Mouse (Mus musculus) cerebellum, adult 2 months (tissue): ENCODE results near the gene Rab3a.

Experiments used
- CTCF ChIP-seq: fragments of 200-500 bp; IDR thresholded peaks from 2 replicates; pipeline ENCODE4 v1.5.1; 2011; ENCODE audit warnings: low read depth, mild to moderate bottlenecking, control low read depth, low read length, moderate library complexity, borderline replicate concordance; ENCODE audit not compliant: insufficient read depth
- POLR2A ChIP-seq: fragments of 200-500 bp; IDR thresholded peaks from 2 replicates; pipeline ENCODE4 v1.6.1; 2011; ENCODE audit warnings: low read length, control low read depth, borderline replicate concordance; ENCODE audit not compliant: insufficient read depth

DNA sequence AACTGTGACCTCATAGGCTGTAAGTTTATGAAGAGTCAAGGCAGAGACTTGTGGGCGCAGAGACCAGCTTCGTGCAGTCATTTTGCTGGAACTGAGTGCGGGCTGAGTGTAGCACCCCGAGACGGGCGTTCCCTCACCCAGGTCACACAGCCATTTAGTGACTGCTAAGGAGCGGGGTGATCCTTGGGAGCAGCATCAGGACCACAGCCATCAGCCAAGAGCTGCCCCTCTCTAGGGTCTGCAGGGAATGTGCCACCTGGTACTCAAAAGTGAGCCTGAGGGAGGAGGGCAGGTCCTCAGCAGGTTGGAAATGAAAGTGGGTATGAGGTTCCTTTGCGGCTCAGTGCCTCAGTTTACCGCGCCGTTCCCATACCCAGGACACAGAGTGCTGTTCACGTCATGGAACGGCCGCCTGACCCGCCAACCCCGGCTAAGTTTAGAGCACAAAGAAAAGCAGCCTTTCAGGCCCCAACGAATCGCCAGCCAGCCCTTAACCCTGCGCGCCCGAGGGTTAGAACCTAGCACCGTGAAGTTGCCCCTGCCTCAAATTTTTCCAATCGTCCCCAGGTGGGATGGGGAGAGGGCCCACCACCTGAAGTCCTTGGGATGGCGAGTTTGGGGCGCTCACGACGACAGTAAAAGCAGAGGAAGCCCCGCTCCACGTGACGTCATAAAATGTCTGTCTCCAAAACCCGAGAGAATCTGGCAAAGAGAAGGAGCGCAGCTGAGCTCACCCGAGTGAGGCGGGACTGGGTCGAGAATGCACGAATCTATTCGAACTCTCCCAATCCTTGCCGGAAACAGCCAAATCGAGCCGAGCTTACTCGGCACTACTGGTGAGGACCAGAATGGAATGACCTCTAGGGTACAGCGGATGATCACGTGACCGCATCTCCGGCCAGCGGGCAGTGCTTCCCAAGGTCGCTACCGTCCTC lies 10.6 kb upstream of the Rab3a start:
- TF ChIP-seq CTCF (no peak), POLR2A (no peak)
